Mouse (Mus musculus) embryonic facial prominence, embryonic 15.5 days (tissue): ENCODE measurements around the gene Enc1. TPM values are rescaled to one million over a fixed set of nuclear protein-coding genes. Genes with fewer than 3 reads are reported as not detected.
A peak's percentile ranks its signal among the peaks of the same experiment; 100 is the strongest.

Experiments used
- ATAC-seq: fragments of 200-750 bp; cut with Nextera tagmentation; 2 replicates; pipeline ENCODE4 v1.8.0; 2017; ENCODE audit warnings: low read depth, moderate TSS enrichment; ENCODE audit not compliant: insufficient number of reproducible peaks, low FRiP score, low TSS enrichment
- H3K27ac ChIP-seq: fragments of 300-500 bp; sonication (generic); replicated peaks from 2 replicates; pipeline ENCODE4 v1.5.1; 2015; ENCODE audit warnings: mild to moderate bottlenecking, inconsistent platforms
- H3K27me3 ChIP-seq: fragments of 300-500 bp; sonication (generic); 2 replicates; pipeline ENCODE4 v1.6.1; 2015; ENCODE audit warnings: inconsistent platforms
- H3K36me3 ChIP-seq: fragments of 300-500 bp; sonication (generic); 2 replicates; pipeline ENCODE4 v1.6.1; 2015; ENCODE audit warnings: mild to moderate bottlenecking, inconsistent platforms
- H3K4me1 ChIP-seq: fragments of 300-500 bp; sonication (generic); 2 replicates; pipeline ENCODE4 v1.6.1; 2015; ENCODE audit warnings: inconsistent platforms
- H3K4me2 ChIP-seq: fragments of 300-500 bp; sonication (generic); replicated peaks from 2 replicates; pipeline ENCODE4 v1.6.1; 2015; ENCODE audit warnings: mild to moderate bottlenecking, inconsistent platforms
- H3K4me3 ChIP-seq: fragments of 300-500 bp; sonication (generic); replicated peaks from 2 replicates; pipeline ENCODE4 v1.5.1; 2015; ENCODE audit warnings: mild to moderate bottlenecking, inconsistent platforms
- H3K9ac ChIP-seq: fragments of 300-500 bp; sonication (generic); 2 replicates; pipeline ENCODE4 v1.6.1; 2015; ENCODE audit warnings: inconsistent platforms
- H3K9me3 ChIP-seq: fragments of 300-500 bp; sonication (generic); replicated peaks from 2 replicates; pipeline ENCODE4 v1.6.1; 2016; ENCODE audit warnings: inconsistent platforms
- WGBS: fragments of 180-500 bp; shearing (Covaris S2); methylation state at CpG from one replicate; pipeline ENCODE4 v1.1.7; 2015; 5-methylcytosine and 5-hydroxymethylcytosine counted together
- polyA plus RNA-seq: library from polyadenylated mRNA; unstranded; fragments of >200 nt; fragmentation: Nextera tagmentation; extraction: Ambion mirVana; gene quantifications from 2 replicates; pipeline ENCODE4 v1.2.1, GENCODE M21; 2015

Enc1 gene
- polyA plus RNA-seq, 1 experiment from 2014 or later: 10.1 TPM

GRCm38 (mm10) chr13:97270723-97271122 lies 29.8 kb downstream of the Enc1 start:
- Histone ChIP-seq H3K36me3 (no peaks in the 10 kb centered on the region), H3K27me3 (no peaks in the 10 kb centered on the region), H3K4me2 (no peak overlapping the region), H3K9me3 (no peaks in the 10 kb centered on the region), H3K4me1 (no peaks in the 10 kb centered on the region), H3K9ac (no peak overlapping the region), H3K27ac (no peak overlapping the region), H3K4me3 (no peak overlapping the region)
- 77% methylated on average over 2 of the region's 2 CpGs for WGBS
- ATAC-seq: no peak

DNA sequence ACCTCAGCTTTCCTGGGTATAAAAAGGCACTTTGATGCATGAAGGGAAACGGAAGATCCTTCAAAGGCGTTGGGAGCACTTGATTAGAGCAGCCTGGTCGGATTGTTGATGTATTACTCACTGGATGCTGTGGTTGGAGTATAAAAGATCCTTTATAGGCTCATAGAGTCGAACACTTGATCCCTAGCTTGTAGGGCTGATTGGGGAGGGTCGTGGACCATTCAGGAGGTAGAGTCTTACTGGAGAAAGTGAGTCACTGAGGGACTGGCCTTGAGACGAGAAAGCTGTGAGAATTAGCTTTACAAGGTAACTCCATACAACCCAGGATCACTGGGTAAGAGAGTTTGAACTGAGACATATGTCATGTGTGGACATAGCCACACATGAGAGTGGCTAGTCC lies 30.7 kb downstream of the Enc1 start:
- WGBS: 66% methylated on average over 6 of the region's 6 CpGs
- H3K27me3 ChIP-seq: no peaks in the 10 kb centered on the region
- no peak for ATAC-seq

DNA sequence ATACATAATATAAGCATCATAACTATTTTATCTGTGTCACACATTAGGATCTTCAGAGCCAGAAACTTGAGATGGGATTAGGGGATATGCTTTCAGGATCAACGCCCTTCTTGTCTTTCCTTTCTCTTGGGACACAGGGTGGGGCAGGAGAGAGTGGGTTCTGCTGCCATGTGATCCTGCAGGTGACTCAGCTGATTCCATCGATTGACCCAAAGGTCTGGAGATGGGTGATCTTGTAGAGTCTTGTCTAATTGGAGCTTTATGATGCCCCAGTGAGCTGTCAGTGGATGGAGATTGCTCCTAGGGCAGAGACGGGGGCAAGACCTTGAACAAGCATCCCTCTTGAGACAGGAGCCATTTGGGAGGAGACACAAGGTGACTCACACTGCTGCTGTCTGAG lies 33.9 kb downstream of the Enc1 start:
- no peaks in the 10 kb centered on the region for H3K4me1 ChIP-seq
- H3K27ac ChIP-seq: no peak overlapping the region
- no peaks in the 10 kb centered on the region for H3K9me3 ChIP-seq
- no peak overlapping the region for H3K9ac ChIP-seq
- H3K27me3 ChIP-seq: no peaks in the 10 kb centered on the region
- no peaks in the 10 kb centered on the region for H3K36me3 ChIP-seq
- no peak overlapping the region for H3K4me2 ChIP-seq
- WGBS: 77% methylated on average over 3 of the region's 3 CpGs
- no peak for ATAC-seq
- no peak overlapping the region for H3K4me3 ChIP-seq

More for the DNA sequence above, 30.7 kb downstream of the Enc1 start:
- no peak overlapping the region for H3K4me3 ChIP-seq
- H3K9me3 ChIP-seq: no peaks in the 10 kb centered on the region
- H3K4me1 ChIP-seq: no peaks in the 10 kb centered on the region
- no peak overlapping the region for H3K4me2 ChIP-seq
- H3K36me3 ChIP-seq: no peaks in the 10 kb centered on the region
- H3K27ac ChIP-seq: no peak overlapping the region
- H3K9ac ChIP-seq: no peak overlapping the region

DNA sequence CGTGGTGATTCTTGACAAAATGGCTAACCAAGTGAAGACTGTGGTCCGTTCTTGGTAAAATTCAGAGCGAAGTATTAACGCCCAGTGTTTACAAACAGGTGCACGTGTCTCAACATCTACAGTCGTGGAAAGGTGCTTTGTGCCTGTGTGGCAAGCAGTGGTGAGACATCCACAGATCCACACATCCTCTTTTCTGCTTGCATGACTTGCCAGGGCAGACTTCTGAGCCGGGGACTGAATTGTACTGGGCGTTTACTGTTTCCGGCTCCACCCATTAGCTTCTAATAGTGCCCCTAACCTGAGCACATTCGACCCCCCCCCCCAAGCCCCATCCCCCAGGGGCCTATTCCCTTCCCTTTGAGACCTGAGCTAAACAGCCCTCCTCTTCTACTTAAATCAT lies 34.6 kb downstream of the Enc1 start:
- Histone ChIP-seq H3K4me1 (no peaks in the 10 kb centered on the region), H3K27ac (no peak overlapping the region), H3K4me3 (no peak overlapping the region), H3K4me2 (no peak overlapping the region), H3K9me3 (no peaks in the 10 kb centered on the region), H3K36me3 (no peaks in the 10 kb centered on the region), H3K27me3 (no peaks in the 10 kb centered on the region), H3K9ac (no peak overlapping the region)
- 70% methylated on average over 10 of the region's 10 CpGs for WGBS
- ATAC-seq: no peak; the same call in 1 of the 2 replicates

DNA sequence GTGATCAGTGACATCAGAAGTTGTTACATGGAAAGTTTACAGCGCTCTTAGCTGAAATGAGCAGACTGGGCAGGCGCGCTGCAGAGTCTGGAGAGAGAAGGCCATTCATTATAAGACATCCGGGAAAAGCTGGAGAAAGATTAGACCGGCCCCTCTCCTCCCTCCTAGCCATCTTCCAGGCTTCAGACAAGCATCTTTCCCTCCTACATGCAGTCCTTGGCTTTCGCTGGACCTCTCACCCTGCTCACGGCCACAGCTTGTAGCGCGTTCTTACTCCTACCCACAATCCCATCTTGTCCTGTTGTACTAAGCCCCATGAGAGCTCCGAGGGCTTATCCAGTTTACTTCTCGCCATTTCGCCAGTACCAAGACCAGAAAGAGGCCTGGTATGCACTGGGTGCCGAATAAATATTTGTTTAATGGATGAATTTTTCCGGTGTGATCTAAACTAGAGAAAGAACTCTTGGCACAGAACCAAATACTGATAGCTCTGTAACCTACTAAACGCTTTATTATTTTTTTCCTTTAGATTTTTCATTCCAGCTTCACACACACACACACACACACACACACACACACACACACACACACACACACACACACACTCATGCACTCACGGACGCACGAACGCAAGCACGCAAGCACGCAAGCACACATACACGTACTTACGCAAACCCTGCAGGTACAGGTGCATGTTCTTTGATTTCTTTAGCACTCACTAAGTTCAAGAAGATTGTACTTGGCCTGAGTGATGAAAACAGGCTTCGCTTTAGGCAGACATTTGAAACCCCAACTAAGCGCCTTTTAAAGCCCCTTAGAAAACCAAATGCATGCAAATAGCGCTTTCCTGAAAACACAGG lies 41.4 kb downstream of the Enc1 start:
- no peak for ATAC-seq
- no peak overlapping the region for H3K9ac ChIP-seq
- 16% methylated on average over 26 of the region's 26 CpGs for WGBS
- no peaks in the 10 kb centered on the region for H3K9me3 ChIP-seq
- no peaks in the 10 kb centered on the region for H3K36me3 ChIP-seq
- H3K27me3 ChIP-seq: peaks cover 12% of the 10 kb centered on the region
- H3K4me2 ChIP-seq: peak overlapping the region; percentile 52
- H3K27ac ChIP-seq: no peak overlapping the region
- H3K4me1 ChIP-seq: peaks cover 13% of the 10 kb centered on the region
- peak overlapping the region; percentile 29 for H3K4me3 ChIP-seq

GRCm38 (mm10) chr13:97282911-97283281 lies 42.0 kb downstream of the Enc1 start:
- WGBS: 7% methylated on average over 9 of the region's 9 CpGs
- Histone ChIP-seq H3K4me1 (peaks cover 13% of the 10 kb centered on the region), H3K27me3 (peaks cover 12% of the 10 kb centered on the region), H3K36me3 (no peaks in the 10 kb centered on the region), H3K27ac (no peak overlapping the region), H3K4me3 (no peak overlapping the region), H3K9ac (no peak overlapping the region), H3K9me3 (no peaks in the 10 kb centered on the region), H3K4me2 (peak overlapping the region; percentile 52)
- no peak for ATAC-seq

DNA sequence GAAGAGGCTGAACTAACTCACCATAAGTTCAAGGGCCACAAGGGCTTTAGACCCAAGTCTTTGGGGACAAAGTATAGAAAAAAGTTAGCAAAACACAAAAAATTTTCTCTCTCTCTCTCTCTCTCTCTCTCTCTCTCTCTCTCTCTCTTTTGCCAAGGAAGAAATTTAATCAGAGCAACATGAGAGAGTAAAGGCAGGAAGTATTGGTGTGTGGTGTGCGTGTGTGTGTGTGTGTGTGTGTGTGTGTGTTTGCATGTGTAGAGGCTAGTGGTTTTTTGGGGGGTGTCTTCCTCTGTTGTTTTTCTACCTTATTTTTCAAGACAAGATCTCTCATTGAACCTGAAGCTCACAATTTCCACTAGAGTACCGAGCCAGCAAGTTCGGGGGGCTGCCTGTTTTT lies 46.1 kb downstream of the Enc1 start:
- 86% methylated on average over 3 of the region's 3 CpGs for WGBS
- peaks cover 15% of the 10 kb centered on the region for H3K4me1 ChIP-seq
- no peak overlapping the region for H3K4me3 ChIP-seq
- ATAC-seq: no peak
- H3K9me3 ChIP-seq: no peaks in the 10 kb centered on the region
- H3K9ac ChIP-seq: no peak overlapping the region
- no peaks in the 10 kb centered on the region for H3K36me3 ChIP-seq
- H3K4me2 ChIP-seq: no peak overlapping the region
- H3K27ac ChIP-seq: no peak overlapping the region
- peaks cover 12% of the 10 kb centered on the region for H3K27me3 ChIP-seq

DNA sequence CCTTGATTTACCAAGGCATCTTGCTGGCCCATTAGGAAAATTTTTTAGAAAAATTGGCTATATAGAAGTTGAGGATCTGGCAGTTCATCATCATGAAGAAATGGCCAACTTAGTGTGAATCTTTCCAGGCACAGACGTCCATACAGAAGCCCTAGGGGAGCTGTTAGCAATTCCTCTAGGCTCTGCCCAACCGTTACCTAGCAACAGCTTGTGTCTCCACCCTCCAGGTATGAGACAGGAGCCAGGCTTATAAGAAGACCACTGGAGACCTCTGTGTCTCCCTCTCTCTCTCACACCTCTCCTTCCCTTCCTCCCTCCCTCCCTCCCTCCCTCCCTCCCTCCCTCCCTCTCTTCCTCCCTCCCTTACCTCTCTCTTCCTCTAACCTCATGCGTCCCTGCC lies 49.8 kb downstream of the Enc1 start:
- ATAC-seq: no peak

GRCm38 (mm10) chr13:97291354-97291753 lies 50.4 kb downstream of the Enc1 start:
- Histone ChIP-seq H3K27ac (no peak overlapping the region), H3K4me2 (no peak overlapping the region), H3K4me3 (no peak overlapping the region), H3K4me1 (peaks cover 6% of the 10 kb centered on the region; the same call in 1 of the 2 replicates), H3K36me3 (no peaks in the 10 kb centered on the region), H3K9ac (no peak overlapping the region), H3K9me3 (no peaks in the 10 kb centered on the region), H3K27me3 (no peaks in the 10 kb centered on the region)
- no peak for ATAC-seq
- 78% methylated on average over 17 of the region's 17 CpGs for WGBS

More for the DNA sequence above, 49.8 kb downstream of the Enc1 start:
- H3K27me3 ChIP-seq: no peaks in the 10 kb centered on the region
- H3K9ac ChIP-seq: no peak overlapping the region
- no peak overlapping the region for H3K4me2 ChIP-seq
- peaks cover 6% of the 10 kb centered on the region; the same call in 1 of the 2 replicates for H3K4me1 ChIP-seq
- H3K4me3 ChIP-seq: no peak overlapping the region
- 34% methylated on average over 3 of the region's 3 CpGs for WGBS
- no peaks in the 10 kb centered on the region for H3K9me3 ChIP-seq
- H3K36me3 ChIP-seq: no peaks in the 10 kb centered on the region
- no peak overlapping the region for H3K27ac ChIP-seq

- no peak for ATAC-seq
- H3K4me3 ChIP-seq: no peak overlapping the region
- H3K4me2 ChIP-seq: no peak overlapping the region
- 54% methylated on average over 8 of the region's 8 CpGs for WGBS
- H3K27ac ChIP-seq: no peak overlapping the region
- no peak overlapping the region for H3K9ac ChIP-seq
- no peaks in the 10 kb centered on the region for H3K9me3 ChIP-seq
- H3K27me3 ChIP-seq: no peaks in the 10 kb centered on the region
- peaks cover 6% of the 10 kb centered on the region; the same call in 1 of the 2 replicates for H3K4me1 ChIP-seq
- no peaks in the 10 kb centered on the region for H3K36me3 ChIP-seq
These were observed 51.1 kb downstream of the Enc1 start for GRCm38 (mm10) chr13:97292026-97292425.

DNA sequence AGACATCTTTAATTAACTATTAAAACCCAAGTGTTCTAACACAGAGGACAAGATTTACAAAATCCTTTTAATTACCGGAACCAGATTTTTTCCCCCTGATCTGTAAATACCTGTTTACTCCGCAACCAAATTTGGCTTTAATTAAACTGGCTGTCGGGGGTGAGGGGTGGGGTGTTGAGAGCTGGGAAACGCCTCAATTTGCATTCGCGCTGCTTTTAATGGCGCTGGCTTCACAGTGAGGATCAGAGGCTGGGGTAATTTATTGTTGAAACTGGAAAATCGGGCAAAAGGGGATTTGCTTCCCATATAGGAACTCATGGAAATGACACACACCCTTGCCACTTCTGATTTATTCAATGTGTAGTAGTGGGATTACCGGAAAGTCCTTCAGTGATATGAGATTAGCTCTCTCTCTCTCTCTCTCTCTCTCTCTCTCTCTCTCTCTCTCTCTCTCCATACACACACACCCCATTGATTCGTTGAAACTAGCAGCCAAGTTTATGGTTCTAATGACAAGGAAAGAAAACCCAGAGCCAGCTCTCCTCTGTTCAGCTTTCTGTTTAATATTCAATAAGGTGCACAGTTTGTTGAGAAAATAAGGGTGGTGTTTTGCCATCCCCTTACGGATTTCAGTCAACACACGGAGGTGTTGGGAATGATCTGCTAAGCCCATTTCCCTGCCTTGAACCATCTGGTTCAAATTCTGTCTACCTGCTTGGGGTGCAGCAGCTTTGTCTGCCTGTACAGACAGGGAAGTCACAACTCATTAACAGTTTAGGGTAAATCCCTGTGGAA lies 51.7 kb downstream of the Enc1 start:
- no peak overlapping the region for H3K4me3 ChIP-seq
- no peak overlapping the region for H3K27ac ChIP-seq
- H3K4me2 ChIP-seq: no peak overlapping the region
- no peaks in the 10 kb centered on the region for H3K9me3 ChIP-seq
- H3K9ac ChIP-seq: no peak overlapping the region
- no peaks in the 10 kb centered on the region for H3K27me3 ChIP-seq
- 23% methylated on average over 12 of the region's 12 CpGs for WGBS
- no peak for ATAC-seq
- no peaks in the 10 kb centered on the region for H3K36me3 ChIP-seq
- H3K4me1 ChIP-seq: peaks cover 6% of the 10 kb centered on the region; the same call in 1 of the 2 replicates
